Mouse (Mus musculus) CH12.LX (cell line): ENCODE results near the gene Gm21969.

Experiments
- CHD1 ChIP-seq: IDR thresholded peaks from 2 replicates; pipeline ENCODE4 v1.6.1; 2012; ENCODE audit warnings: low read depth, low read length, improper control_type of control experiment, inconsistent platforms
- CHD2 ChIP-seq: IDR thresholded peaks from 2 replicates; pipeline ENCODE4 v1.6.1; 2011; ENCODE audit warnings: low read length, improper control_type of control experiment
- CTCF ChIP-seq, 2 experiments: IDR thresholded peaks in 1 of 2; conservative IDR thresholded peaks in 1 of 2; 2 replicates each; pipeline ENCODE4 v1.5.1; 2011 to 2012; ENCODE audit warnings: low read depth in 2 of 2, low read length in 2 of 2, improper control_type of control experiment in 1 of 2, inconsistent platforms in 1 of 2, mild to moderate bottlenecking in 1 of 2, moderate library complexity in 1 of 2
- HCFC1 ChIP-seq: IDR thresholded peaks from 2 replicates; pipeline ENCODE4 v1.6.1; 2012; ENCODE audit warnings: low read depth, mild to moderate bottlenecking, inconsistent platforms, low read length, improper control_type of control experiment
- IRF4 ChIP-seq: IDR thresholded peaks from 2 replicates; pipeline ENCODE4 v1.6.1; 2014; ENCODE audit warnings: low read depth, mild to moderate bottlenecking, inconsistent platforms, low read length, improper control_type of control experiment
- MAZ ChIP-seq: IDR thresholded peaks from 2 replicates; pipeline ENCODE4 v1.6.1; 2012; ENCODE audit warnings: low read depth, mild to moderate bottlenecking, inconsistent platforms, low read length, improper control_type of control experiment, moderate library complexity
- POLR2A ChIP-seq: IDR thresholded peaks from 2 replicates; pipeline ENCODE4 v1.6.1; 2011; ENCODE audit warnings: low read depth, mild to moderate bottlenecking, improper control_type of control experiment, low read length
- TBP ChIP-seq: conservative IDR thresholded peaks from 2 replicates; pipeline ENCODE4 v1.6.1; 2011; ENCODE audit warnings: low read depth, low read length, improper control_type of control experiment
- ZC3H11A ChIP-seq: IDR thresholded peaks from 2 replicates; pipeline ENCODE4 v1.6.1; 2012; ENCODE audit warnings: low read depth, mild to moderate bottlenecking, inconsistent platforms, low read length, improper control_type of control experiment
- ZKSCAN1 ChIP-seq: IDR thresholded peaks from 2 replicates; pipeline ENCODE4 v1.6.1; 2012; ENCODE audit warnings: low read depth, inconsistent platforms, low read length, improper control_type of control experiment, borderline replicate concordance
- ZMIZ1 ChIP-seq: IDR thresholded peaks from 2 replicates; pipeline ENCODE4 v1.6.1; 2012; ENCODE audit warnings: low read depth, mild to moderate bottlenecking, inconsistent platforms, low read length, improper control_type of control experiment
- ZNF384 ChIP-seq: IDR thresholded peaks from 2 replicates; pipeline ENCODE4 v1.6.1; 2012; ENCODE audit warnings: low read depth, low read length, improper control_type of control experiment, inconsistent platforms

GRCm38 (mm10) chr4:139585713-139586112 is 17.3 kb upstream of the Gm21969 start:
- no peak for TF ChIP-seq CTCF (conservative IDR thresholded peaks at IDR 0.05 in 1 of 2, IDR thresholded peaks at IDR 0.05 in 1 of 2; ENCODE audit: low read depth in 2 of 2, low read length in 2 of 2)
- TF ChIP-seq CHD2 = no peak
- no peak for TF ChIP-seq ZKSCAN1
- TF ChIP-seq CHD1 = no peak
- no peak for TF ChIP-seq POLR2A
- no peak for TF ChIP-seq MAZ
- TF ChIP-seq ZC3H11A = no peak
- TF ChIP-seq HCFC1 = no peak
- TF ChIP-seq TBP = no peak
- TF ChIP-seq ZMIZ1 = no peak
- no peak for TF ChIP-seq IRF4
- no peak for TF ChIP-seq ZNF384
